Mouse (Mus musculus) intestine, embryonic 16.5 days (tissue): ENCODE measurements around the gene Atp8a1. TPM values are rescaled to one million over a fixed set of nuclear protein-coding genes. Genes with fewer than 3 reads are reported as not detected.

Source experiments
- ATAC-seq: fragments of 200-750 bp; cut with Nextera tagmentation; 2 replicates; pipeline ENCODE4 v1.8.0; 2017; ENCODE audit warnings: moderate TSS enrichment, moderate library complexity
- H3K27ac ChIP-seq: fragments of 300-500 bp; sonication (generic); 2 replicates; pipeline ENCODE4 v1.5.1; 2014; ENCODE audit warnings: mild to moderate bottlenecking, low read length
- H3K27me3 ChIP-seq: fragments of 300-500 bp; sonication (generic); replicated peaks from 2 replicates; pipeline ENCODE4 v1.6.1; 2014; ENCODE audit warnings: low read length, control low read depth, mixed read lengths; ENCODE audit not compliant: control insufficient read depth, insufficient read depth
- H3K36me3 ChIP-seq: fragments of 300-500 bp; sonication (generic); 2 replicates; pipeline ENCODE4 v1.6.1; 2014; ENCODE audit warnings: low read length, control low read depth; ENCODE audit not compliant: control insufficient read depth, insufficient read depth
- H3K4me1 ChIP-seq: fragments of 300-500 bp; sonication (generic); 2 replicates; pipeline ENCODE4 v1.6.1; 2014; ENCODE audit warnings: low read length, control low read depth, mixed read lengths; ENCODE audit not compliant: control insufficient read depth, insufficient read depth
- H3K4me2 ChIP-seq: fragments of 300-500 bp; sonication (generic); 2 replicates; pipeline ENCODE4 v1.6.1; 2014; ENCODE audit warnings: low read depth, low read length, control low read depth
- H3K4me3 ChIP-seq: fragments of 300-500 bp; sonication (generic); 2 replicates; pipeline ENCODE4 v1.5.1; 2014; ENCODE audit warnings: mild to moderate bottlenecking, low read length
- H3K9ac ChIP-seq: fragments of 300-500 bp; sonication (generic); 2 replicates; pipeline ENCODE4 v1.6.1; 2014; ENCODE audit warnings: low read depth, low read length
- H3K9me3 ChIP-seq: fragments of 300-500 bp; sonication (generic); 2 replicates; pipeline ENCODE4 v1.6.1; 2016; ENCODE audit warnings: low read length, control low read depth; ENCODE audit not compliant: control insufficient read depth
- WGBS: fragments of 180-500 bp; shearing (Covaris S2); extraction: QIAGEN DNeasy Blood & Tissue Kit; methylation state at CpG from one replicate; pipeline ENCODE4 v1.1.7; 2014; 5-methylcytosine and 5-hydroxymethylcytosine counted together
- polyA plus RNA-seq: library from polyadenylated mRNA; unstranded; fragments of >200 nt; fragmentation: Nextera tagmentation; extraction: Ambion mirVana; gene quantifications from 2 replicates; pipeline ENCODE4 v1.2.1, GENCODE M21; 2015

Gene Atp8a1
- polyA plus RNA-seq, 1 experiment from 2014 or later: 13.1 TPM

DNA sequence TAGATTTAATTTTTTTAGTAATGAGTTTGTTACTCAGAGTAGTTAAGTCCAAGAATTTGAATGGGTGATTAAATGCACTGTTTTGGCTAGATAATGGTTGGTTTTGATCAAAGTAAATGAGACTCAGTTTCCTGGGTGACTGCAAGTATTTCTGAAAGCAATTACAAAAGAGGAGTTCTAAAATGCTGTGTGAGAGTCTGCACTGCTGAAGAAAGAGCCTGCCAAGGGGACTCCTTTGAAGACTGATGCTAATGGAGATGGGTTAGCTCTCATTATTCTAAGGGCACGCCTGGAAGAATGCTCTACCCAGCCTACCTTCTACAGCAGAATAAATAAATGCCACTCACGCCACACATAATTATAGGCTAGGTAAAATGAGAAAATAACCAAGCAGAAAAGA is 94.2 kb downstream of the Atp8a1 start:
- 65% methylated on average over 2 of the region's 2 CpGs for WGBS
- Histone ChIP-seq H3K9ac (no peak overlapping the region), H3K27ac (no peak overlapping the region), H3K4me2 (no peak overlapping the region), H3K4me1 (no peaks in the 10 kb centered on the region), H3K36me3 (no peaks in the 10 kb centered on the region), H3K27me3 (no peaks in the 10 kb centered on the region), H3K4me3 (no peak overlapping the region), H3K9me3 (no peaks in the 10 kb centered on the region)
- ATAC-seq: no peak

DNA sequence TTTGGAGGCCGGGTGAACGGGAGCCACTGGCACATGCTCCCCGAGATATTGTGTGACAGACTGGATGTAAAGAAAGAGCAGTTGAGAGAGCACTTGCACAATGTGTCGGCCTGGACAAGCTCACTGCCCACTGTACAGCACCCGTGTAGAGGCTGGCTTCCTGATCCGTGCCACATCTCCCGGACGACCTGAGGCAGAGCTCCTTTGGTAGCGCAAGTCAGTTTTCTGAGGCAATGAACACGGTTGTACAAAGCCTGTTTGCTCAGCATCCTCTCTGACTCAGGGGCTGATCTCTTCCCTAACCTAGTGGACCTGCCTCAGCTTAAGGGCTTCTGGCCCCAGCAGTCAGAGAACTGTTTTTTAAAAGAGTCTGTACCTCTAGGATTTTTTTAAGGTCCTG is 94.6 kb downstream of the Atp8a1 start:
- no peaks in the 10 kb centered on the region for H3K4me1 ChIP-seq
- 73% methylated on average over 10 of the region's 10 CpGs for WGBS
- no peak overlapping the region for H3K9ac ChIP-seq
- no peaks in the 10 kb centered on the region for H3K27me3 ChIP-seq
- no peaks in the 10 kb centered on the region for H3K36me3 ChIP-seq
- H3K9me3 ChIP-seq: no peaks in the 10 kb centered on the region
- H3K27ac ChIP-seq: no peak overlapping the region
- H3K4me3 ChIP-seq: no peak overlapping the region
- no peak for ATAC-seq
- no peak overlapping the region for H3K4me2 ChIP-seq

DNA sequence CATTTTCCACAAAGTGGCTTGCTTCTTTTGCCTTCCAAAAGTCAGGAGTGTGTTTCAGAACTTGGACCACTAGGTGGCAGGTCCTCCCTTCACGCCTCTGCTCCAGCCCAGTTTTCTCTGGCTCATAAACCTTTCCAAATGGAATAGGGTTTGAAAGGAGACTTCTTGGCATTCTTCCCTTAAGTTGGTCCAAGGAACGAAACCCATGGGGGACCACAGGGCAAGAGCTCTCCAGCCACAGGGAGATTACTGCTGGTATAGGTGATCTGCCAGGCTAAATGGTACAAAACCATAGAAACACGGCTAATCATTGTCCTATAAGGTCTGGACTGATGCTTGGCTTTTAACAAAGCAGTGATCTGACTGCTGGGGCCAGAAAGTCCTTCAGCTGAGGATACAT is 95.2 kb downstream of the Atp8a1 start:
- Histone ChIP-seq H3K4me2 (no peak overlapping the region), H3K4me3 (no peak overlapping the region), H3K9me3 (no peaks in the 10 kb centered on the region), H3K36me3 (0 out of 2 replicates have a peak, but pooled peaks cover 3% of the 10 kb centered on the region), H3K27ac (no peak overlapping the region), H3K4me1 (no peaks in the 10 kb centered on the region), H3K27me3 (no peaks in the 10 kb centered on the region), H3K9ac (no peak overlapping the region)
- 46% methylated on average over 3 of the region's 3 CpGs for WGBS
- ATAC-seq: no peak

DNA sequence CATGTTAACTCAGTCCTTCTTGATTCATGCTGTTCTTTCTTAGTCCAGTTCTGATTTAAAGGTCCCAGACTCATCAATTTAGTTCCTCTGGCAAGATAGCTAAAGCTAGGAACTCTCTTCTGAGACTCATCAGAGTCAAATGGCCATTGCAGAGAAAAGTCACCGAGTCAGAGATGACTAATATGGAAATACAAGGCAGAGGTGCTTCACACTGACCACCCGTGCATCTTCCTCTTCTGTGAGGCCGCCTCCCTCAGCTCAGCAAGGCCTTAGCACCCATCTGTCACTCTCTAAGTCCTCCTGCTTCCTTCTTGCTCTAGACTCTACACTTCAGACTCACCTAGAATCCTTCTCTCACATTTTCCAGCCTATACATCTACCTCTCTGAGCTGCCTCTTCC is 108.0 kb downstream of the Atp8a1 start:
- no peaks in the 10 kb centered on the region for H3K27me3 ChIP-seq
- 84% methylated on average over 3 of the region's 3 CpGs for WGBS
- no peak overlapping the region for H3K4me3 ChIP-seq
- no peak overlapping the region for H3K4me2 ChIP-seq
- no peak for ATAC-seq
- no peaks in the 10 kb centered on the region for H3K4me1 ChIP-seq
- no peak overlapping the region for H3K27ac ChIP-seq
- no peaks in the 10 kb centered on the region for H3K9me3 ChIP-seq
- H3K36me3 ChIP-seq: no peaks in the 10 kb centered on the region
- H3K9ac ChIP-seq: no peak overlapping the region

DNA sequence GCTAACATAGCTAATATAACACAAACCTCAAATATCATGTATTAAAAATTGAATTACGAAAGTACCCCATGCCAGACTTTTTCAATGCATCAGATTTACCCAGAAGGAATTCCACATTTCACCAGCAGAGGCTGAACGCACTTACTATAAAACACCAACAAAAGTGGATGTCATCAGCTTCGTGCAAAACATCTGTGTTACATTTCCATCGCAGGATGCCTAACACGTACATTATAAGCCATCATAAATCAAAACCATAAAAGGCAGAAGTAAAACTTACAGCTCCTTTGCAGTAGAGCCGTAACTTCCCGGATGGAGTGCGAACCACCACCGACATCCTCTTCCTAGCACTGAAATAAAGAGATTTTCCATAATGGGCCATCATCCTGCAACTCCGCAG is 109.1 kb downstream of the Atp8a1 start:
- H3K4me1 ChIP-seq: no peaks in the 10 kb centered on the region
- H3K27me3 ChIP-seq: no peaks in the 10 kb centered on the region
- no peak overlapping the region for H3K4me3 ChIP-seq
- H3K9me3 ChIP-seq: no peaks in the 10 kb centered on the region
- 59% methylated on average over 10 of the region's 10 CpGs for WGBS
- no peaks in the 10 kb centered on the region for H3K36me3 ChIP-seq
- no peak overlapping the region for H3K4me2 ChIP-seq
- H3K9ac ChIP-seq: no peak overlapping the region
- no peak overlapping the region for H3K27ac ChIP-seq
- ATAC-seq: no peak

DNA sequence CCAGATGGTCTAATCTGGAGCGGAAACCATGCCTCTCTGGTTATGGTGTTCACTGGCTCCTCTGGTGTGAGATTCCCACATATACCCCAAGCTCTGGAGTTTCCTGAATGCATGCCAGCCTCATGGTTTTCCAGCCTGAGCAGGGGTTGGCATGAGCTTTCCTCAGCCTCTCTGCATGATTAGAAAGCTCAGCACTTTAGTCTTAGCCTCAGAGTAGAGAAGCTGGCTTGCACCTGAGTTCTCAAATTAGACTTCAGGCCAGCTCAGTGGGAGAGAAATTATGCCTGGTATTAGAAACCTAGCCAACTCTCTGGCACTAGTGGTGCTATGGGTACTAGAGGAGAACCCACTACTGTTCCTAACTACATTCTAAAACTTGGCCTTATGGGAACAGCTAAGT is 111.5 kb downstream of the Atp8a1 start:
- Histone ChIP-seq H3K9me3 (no peaks in the 10 kb centered on the region), H3K4me3 (no peak overlapping the region), H3K9ac (no peak overlapping the region), H3K27ac (no peak overlapping the region), H3K4me2 (no peak overlapping the region), H3K27me3 (no peaks in the 10 kb centered on the region), H3K36me3 (no peaks in the 10 kb centered on the region), H3K4me1 (no peaks in the 10 kb centered on the region)
- ATAC-seq: no peak
- 95% methylated on average over 1 of the region's 1 CpGs for WGBS

DNA sequence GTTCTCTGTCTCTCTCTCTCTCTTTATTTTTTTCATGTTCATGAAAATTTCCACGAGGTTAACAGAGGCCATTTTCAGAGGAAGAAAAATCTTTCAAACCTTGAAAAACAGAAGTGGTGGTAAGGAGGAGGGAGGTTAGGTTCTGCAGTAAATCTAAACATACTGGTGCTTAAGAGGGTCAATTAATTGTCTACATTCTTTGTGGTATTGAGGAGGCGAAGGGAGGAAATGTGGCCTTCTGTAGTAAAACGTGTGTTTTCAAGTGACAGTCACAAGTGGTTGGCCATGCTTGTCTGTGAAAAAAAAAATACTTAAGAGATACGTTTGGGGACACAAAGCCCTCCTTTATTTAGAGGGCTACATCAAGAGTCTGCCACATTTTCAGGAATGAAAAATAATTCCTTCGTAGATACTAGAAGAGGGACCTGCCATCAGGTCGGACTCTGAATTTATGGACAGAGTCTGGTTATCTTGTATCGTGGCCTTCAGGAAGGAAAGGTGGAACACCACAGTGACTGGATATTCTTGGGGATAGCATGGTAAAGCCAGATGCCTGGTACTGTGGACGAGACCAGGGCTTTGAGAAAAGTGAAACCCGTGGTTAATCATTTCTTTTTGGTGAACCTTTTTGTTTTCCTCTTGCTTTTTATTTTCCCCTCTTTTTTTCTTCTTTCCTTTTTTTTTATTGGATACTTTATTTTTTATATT is 113.5 kb downstream of the Atp8a1 start:
- Histone ChIP-seq H3K4me1 (no peaks in the 10 kb centered on the region), H3K27ac (no peak overlapping the region), H3K27me3 (no peaks in the 10 kb centered on the region), H3K4me3 (no peak overlapping the region), H3K36me3 (no peaks in the 10 kb centered on the region), H3K9ac (no peak overlapping the region), H3K4me2 (no peak overlapping the region), H3K9me3 (no peaks in the 10 kb centered on the region)
- ATAC-seq: no peak
- 61% methylated on average over 9 of the region's 9 CpGs for WGBS

DNA sequence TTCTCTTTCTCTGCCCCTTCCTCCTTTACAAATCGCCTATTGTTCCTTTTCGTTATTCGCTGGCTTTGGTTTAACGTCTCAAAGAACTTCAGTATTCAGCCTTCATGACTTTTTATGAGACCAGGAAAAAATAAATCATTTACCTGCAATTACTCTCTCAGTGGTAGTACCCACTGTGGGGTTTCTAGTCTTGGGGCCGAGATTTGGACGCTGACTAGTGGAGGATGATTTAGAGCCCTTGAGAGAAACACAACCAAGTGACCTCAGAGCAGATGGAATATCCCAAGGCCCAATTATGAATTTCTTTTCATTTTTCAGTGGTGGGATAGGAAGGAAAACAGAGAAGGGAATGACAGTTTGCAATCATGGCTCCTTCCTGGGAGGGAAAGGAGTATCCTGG is 114.1 kb downstream of the Atp8a1 start:
- Histone ChIP-seq H3K4me2 (no peak overlapping the region), H3K4me1 (no peaks in the 10 kb centered on the region), H3K27ac (no peak overlapping the region), H3K36me3 (no peaks in the 10 kb centered on the region), H3K27me3 (no peaks in the 10 kb centered on the region), H3K9ac (no peak overlapping the region), H3K9me3 (no peaks in the 10 kb centered on the region), H3K4me3 (no peak overlapping the region)
- WGBS: 62% methylated on average over 6 of the region's 6 CpGs
- no peak for ATAC-seq

DNA sequence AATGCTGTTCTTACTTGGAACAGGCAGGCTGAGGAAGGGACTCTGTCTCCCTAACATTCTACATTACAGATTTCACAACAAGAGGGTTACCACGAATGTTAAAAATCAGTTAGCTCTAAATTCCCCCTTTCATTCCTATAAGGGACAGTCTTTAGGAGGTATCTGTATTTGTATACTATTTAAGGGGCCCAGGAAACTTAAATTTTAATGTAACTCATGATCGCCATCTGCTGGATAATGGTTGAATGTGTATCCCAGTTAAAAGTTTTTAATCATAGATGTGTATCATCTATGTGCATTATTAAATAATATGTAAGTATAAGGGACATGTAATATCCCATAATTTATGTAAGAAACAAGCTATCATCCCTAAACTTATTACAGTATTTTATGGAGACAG is 119.5 kb downstream of the Atp8a1 start:
- no peak overlapping the region for H3K27ac ChIP-seq
- H3K36me3 ChIP-seq: no peaks in the 10 kb centered on the region
- no peaks in the 10 kb centered on the region for H3K9me3 ChIP-seq
- no peak overlapping the region for H3K4me2 ChIP-seq
- H3K4me1 ChIP-seq: no peaks in the 10 kb centered on the region
- no peak overlapping the region for H3K9ac ChIP-seq
- H3K27me3 ChIP-seq: no peaks in the 10 kb centered on the region
- ATAC-seq: no peak; the same call in 1 of the 2 replicates
- WGBS: 16% methylated on average over 2 of the region's 2 CpGs
- H3K4me3 ChIP-seq: no peak overlapping the region

DNA sequence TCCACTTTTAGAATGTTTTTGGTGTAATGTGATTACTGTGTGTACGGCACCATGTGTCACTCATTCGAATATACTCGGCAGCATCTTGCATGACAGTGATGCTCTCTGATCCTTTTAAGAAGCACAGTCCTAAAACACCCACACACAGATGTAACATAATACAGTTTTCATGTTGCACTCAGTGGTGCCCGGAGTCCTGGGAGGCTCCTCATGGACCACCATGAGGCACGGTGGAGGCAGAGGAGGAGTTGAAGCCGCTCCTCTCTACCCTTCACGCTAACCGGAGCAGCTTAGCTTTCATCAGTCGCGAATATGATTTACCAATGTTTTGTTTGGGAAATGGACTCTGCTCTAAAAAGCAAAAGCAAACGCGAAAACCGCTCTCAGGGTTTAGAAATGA is 120.4 kb downstream of the Atp8a1 start:
- H3K27ac ChIP-seq: no peak overlapping the region
- ATAC-seq: no peak

More for the DNA sequence above, 120.4 kb downstream of the Atp8a1 start:
- Histone ChIP-seq H3K27me3 (no peaks in the 10 kb centered on the region), H3K36me3 (no peaks in the 10 kb centered on the region), H3K9me3 (no peaks in the 10 kb centered on the region), H3K4me1 (no peaks in the 10 kb centered on the region), H3K4me3 (no peak overlapping the region), H3K9ac (no peak overlapping the region), H3K4me2 (no peak overlapping the region)
- 79% methylated on average over 13 of the region's 13 CpGs for WGBS
